Mouse (Mus musculus): ENCODE data around the gene Nup205.
"Not testable (repeated sequence)": the region's sequence is repeated elsewhere in the genome, so short reads cannot be mapped to it uniquely, and the experiment has no call there.

Gene Nup205

DNA sequence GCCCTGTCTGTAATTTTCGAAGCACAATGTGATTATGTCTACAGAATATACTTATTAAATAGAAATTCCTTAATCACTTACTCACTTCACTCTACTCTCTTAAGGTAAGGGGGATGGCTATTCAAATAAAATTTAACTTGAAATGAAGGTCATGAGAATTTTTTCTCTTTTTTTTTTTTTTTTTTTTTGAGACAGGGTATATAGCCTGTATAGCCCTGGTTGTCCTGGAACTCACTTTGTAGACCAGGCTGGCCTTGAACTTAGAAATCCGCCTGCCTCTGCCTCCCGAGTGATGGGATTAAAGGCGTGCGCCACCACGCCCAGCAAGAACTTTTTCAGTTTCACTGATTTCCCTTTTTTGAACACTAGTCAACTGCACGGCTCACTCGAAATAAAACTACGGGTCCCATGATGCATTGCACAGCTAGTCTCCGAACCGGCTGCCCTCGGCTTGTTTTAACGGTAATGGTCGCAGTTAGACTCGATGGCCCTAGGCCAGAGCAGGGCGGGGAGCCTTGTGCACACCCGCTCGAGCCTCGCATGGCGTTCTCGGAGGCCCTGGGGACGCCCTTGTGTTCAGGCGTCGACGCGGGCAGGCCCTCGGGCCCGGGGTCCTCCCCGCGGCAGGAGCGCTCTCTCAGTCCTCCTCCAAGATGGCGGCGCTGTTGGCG, at the start of gene Nup205:
TSS of gene Nup205 (plus strand) at position 443 of the 671 bp plus-strand sequence.
- DNase-seq (ENCODE audit: low read depth, low spot score): peak; percentile 94

DNA sequence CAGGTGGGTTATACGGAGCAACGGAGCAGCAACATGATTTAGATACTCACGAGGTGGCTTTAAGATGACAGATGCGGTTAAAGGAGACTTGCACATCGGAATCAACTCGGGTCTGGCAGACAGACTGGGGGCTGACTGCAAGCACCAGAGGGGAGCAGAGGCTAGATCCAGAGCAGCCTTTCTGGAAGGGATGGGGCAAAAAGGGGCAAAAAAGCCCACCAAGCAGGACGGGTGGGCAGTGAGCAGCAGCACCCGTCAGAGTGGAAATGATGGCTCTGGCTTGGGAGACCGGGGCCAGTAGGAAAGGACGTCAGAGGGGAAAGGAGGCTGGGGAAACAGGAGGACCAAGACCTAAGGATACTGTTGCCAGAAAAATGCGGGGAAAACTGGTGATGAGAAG, 44.4 kb upstream of the Nup205 start:
- DNase-seq (ENCODE audit: low read depth, low spot score): peak; percentile 19

DNA sequence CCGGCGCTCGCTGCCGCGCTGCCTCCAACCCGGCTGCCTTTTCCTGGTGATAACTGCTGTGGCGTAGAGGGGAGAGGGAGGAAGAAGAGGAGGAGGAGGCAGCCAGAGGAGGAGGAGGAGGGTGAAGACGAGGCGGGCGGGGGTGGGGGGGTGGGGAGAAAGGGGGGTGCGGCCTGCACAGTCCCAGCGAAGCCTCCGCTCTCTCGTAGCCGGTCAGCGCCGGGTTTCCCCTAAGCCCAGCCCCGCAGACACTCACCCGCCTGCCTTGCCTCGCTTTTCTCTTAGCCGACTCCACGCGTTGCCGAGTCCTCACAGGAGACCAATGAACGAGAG, 44.0 kb upstream of the Nup205 start:
- no peak for DNase-seq (ENCODE audit: low read depth, low spot score)

- peak; percentile 99 for DNase-seq (ENCODE audit: low read depth, low spot score)
These were observed 43.4 kb upstream of the Nup205 start, which contains the start of gene Cnot4 for GRCm38 (mm10) chr6:35133579-35134488. Gene Cnot4, minus strand, starts transcription at chr6:35133724.

- no peak for DNase-seq (ENCODE audit: low read depth, low spot score)
These were observed 42.4 kb upstream of the Nup205 start for GRCm38 (mm10) chr6:35134844-35135243.

GRCm38 (mm10) chr6:35140351-35140750, 36.9 kb upstream of the Nup205 start:
- DNase-seq (ENCODE audit: low read depth, low spot score): peak; percentile 68

GRCm38 (mm10) chr6:35145569-35145968, 31.7 kb upstream of the Nup205 start:
- peak; percentile 80 for DNase-seq (ENCODE audit: low read depth, low spot score)

DNA sequence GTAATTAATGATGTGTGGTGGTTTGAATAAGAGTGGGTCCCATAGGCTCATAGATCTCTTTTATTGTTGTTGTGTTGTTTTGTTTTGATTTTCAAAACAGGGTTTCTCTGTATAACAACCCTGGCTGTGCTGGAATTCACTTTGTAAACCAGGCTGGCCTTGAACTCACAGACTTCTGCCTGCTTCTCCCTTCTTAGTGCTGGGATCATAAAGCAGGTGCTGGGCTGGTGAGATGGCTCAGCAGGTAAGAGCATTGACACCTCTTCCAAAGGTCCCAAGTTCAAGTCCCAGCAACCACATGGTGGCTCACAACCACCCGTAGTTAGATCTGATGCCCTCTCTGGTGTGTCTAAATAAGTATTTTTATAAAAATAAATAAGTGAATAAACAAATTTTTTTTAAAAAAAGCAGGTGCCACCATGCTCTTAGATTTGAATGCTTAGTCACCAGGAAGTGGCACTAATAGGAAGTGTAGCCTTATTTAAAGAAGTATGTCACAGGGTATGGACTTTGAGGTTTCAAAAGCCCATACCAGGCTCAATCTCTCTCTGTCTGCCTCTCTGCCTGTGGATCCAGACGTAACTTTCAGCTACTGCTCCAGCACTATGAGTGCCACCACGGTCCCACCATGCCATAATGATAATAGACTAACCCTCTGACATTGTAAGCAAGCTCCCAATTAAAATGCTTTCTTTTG, 29.3 kb upstream of the Nup205 start:
- no peak for DNase-seq (ENCODE audit: low read depth, low spot score)

DNA sequence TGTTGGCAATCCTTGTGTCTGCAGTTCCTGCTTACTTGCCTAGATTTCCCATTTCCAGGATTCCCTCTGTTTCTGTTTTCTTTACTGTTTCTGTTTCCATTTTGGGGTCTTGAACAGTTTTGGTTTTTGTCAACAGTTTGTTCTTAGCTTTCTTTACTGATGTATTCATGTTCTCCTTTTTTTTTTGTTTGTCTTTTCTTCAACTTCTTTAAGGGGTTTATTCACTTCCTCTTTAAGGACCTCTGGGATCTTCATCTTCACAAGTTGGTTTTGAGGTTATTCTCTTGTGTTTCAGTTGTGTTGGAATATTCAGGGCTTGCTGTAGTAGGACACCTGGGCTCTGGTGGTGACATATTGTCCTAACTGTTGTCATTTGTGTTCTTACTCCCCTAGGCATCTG, 22.7 kb upstream of the Nup205 start:
- no peak for DNase-seq (ENCODE audit: low read depth, low spot score)

GRCm38 (mm10) chr6:35169250-35169649, 8.0 kb upstream of the Nup205 start:
- no peak for DNase-seq (ENCODE audit: low read depth, low spot score)

DNA sequence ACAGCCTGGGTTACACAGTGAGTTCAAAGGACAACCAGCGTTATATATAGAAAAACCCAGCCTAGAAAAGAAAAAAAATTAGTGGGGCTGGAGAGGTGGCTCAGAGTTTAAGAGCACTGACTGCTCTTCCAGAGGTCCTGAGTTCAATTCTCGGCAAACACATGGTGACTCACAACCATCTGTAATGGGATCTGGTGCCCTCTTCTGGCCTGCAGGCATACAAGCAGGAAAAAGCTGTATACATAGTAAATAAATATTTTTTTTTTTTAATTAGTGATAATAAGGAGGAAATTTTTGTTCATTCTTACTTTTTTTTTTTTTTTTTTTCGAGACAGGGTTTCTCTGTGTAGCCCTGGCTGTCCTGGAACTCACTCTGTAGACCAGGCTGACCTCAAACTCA, 5.2 kb upstream of the Nup205 start:
- DNase-seq (ENCODE audit: low read depth, low spot score): not testable (repeated sequence)

GRCm38 (mm10) chr6:35173181-35173580, 4.0 kb upstream of the Nup205 start:
- DNase-seq (ENCODE audit: low read depth, low spot score): peak; percentile 29

GRCm38 (mm10) chr6:35177650-35178272, 540 bp downstream of the Nup205 start:
- DNase-seq (ENCODE audit: low read depth, low spot score): peak; percentile 73

- not testable (repeated sequence) for DNase-seq (ENCODE audit: low read depth, low spot score)
These were observed 2.1 kb downstream of the Nup205 start for GRCm38 (mm10) chr6:35179299-35179698.

DNA sequence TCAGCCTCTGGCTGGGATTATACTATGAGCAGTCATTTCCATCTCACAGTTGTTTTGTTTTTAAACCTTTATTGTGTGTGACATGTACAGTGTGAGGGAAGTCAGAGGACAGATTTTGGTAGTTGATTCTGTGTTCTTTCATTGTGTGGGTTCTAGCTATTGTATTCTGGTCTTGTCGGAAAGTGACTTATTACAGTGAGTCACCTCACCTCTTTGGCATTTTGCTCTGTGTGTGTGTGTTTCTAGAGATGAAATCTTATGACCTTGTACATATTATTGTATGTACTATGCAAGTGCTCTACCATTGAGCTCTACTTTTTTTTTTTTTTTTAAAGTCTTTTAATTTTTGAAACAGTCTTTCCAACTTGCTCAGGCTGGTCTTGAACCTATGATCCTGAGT, 7.6 kb downstream of the Nup205 start:
- no peak for DNase-seq (ENCODE audit: low read depth, low spot score)

DNA sequence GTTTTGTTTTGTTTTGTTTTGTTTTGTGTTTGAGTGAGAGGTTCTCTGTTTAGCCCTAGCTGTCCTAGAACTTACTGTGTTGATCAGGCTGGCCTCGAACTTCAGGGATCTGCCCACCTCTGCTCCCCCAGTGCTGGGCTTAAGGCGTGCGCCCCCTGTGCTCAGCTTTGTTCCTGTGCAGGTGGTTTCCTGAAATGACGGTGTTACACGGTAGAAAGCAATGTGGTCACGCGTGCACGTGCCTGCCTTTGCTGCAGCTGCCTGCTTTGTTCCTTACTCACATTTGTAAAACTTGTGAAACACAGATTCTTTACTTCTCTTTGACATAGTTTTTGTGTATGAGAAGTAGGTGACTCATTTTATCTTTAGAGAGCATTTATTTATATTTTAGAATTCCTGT, 14.0 kb downstream of the Nup205 start:
- peak; percentile 65 for DNase-seq (ENCODE audit: low read depth, low spot score)

DNA sequence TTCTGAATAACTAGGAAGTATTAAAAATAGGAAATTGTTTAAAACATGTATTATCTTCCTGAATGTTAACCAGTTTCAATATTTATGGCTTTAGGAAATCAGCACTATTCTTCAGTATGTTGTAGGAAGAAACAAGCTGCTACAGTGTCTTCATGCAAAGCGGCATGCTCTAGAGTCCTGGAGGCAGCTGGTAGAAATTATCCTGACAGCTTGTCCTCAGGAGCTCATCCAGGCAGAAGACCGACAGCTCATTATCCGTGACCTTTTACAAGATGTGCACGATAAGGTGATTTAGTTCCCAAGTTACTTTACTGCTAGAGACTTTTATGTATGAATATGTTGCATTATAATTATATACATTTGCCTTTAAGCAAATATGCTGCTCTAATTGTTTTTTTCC, 48.5 kb downstream of the Nup205 start:
- no peak for DNase-seq (ENCODE audit: low read depth, low spot score)

DNA sequence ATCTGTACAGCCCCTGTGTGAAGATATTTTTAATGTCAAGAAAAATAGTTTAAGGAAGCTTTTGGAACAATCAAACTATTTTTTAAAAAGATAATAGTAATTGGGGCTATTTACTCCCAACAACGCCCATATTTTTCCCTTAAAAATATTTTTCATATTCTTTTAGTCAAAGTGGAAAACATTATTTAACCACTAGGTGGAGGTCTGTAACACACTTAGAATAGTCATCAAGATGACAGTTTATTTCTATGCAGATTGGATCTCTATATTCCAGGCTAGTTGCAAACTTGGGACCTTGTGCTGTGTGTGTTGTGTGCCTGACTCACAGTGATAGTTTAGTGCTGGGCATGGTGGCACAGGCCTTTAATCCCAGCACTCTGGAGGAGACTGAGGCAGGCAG, 52.2 kb downstream of the Nup205 start:
- DNase-seq (ENCODE audit: low read depth, low spot score): no peak

DNA sequence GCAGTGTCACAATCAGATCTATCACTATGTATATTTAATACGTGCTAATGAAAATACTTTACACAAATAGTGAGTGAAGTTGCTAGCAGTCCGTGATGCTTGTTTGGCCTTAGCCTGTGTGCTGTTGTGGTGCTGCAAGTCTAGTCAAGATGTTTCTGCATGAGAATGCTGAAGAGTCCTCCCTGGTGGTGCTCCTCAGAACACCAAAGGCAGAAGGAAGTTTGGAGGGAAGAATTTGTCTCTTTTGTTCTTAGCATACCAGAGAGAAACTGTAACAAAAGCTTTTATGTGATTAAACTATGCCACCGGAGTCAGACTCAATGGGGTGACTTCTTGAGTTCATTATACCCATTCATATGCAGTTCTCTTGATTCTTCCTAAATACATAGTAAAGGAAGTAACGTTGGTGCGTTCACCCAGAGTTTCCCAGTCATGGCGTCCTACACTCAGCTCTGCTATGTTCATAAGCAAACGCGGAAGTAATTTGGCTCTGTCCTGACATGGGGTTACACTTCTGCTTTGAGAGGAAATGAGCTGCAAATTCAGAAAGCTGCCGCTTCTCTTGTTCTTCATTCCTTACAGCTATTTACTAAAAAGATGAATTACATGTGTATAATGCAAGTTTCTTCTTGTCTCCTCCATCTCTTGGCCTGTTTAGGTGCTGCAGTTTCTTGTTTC, 59.0 kb downstream of the Nup205 start:
- DNase-seq (ENCODE audit: low read depth, low spot score): peak; percentile 99

- peak; percentile 78 for DNase-seq (ENCODE audit: low read depth, low spot score)
These were observed 66.0 kb downstream of the Nup205 start for GRCm38 (mm10) chr6:35243252-35243651.

- peak; percentile 97 for DNase-seq (ENCODE audit: low read depth, low spot score)
These were observed 66.8 kb downstream of the Nup205 start for GRCm38 (mm10) chr6:35243989-35244388.
